Mouse (Mus musculus): ENCODE results near the gene Pde4dip. TPM values are rescaled to one million over a fixed set of nuclear protein-coding genes. Genes with fewer than 3 reads are reported as not detected.

Pde4dip gene
- total RNA-seq, 2 experiments from 2014 or later, result 1,617 to 1,852 TPM

DNA sequence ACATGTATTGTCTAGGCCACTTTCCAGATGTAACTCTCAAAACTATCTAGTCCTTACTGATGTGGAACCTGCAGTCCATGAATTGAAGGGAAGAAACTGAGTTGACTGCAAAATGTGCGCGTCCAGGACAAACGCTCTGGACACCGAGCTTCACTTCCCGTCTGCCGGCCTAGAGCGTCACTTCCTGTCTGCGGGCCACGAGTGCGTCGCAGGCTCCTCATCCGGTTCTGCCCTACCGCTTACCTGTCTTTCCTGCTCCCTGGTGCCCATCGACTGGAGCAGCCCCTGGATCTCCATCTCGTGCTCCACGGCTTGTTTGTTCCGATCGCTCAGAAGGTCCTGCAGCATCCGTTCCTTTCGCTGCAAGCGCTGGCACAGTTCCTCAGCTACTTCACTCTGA, 136.9 kb downstream of the Pde4dip start:
- DNase-seq, result peak in 1 of 2 experiments; percentile 9

DNA sequence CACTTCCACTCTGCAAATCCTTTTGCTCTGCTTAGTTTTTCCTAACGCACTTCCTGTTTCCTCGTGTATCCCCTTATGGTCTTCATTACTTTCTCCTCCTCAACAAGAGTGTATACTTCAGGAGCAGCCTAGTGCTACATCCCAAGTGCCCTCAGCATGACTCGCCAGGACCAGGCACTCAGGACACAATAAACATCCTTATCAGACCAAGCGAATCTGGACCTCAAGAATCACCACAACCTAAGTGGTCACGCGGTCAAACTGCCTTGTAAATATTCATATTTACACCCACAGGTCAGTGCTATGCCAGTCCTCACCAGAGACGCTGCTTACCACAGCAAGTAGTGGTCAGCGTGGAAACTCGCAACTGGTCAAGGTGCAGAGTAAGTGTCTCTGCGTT, 139.7 kb downstream of the Pde4dip start:
- DNase-seq, result no peak

DNA sequence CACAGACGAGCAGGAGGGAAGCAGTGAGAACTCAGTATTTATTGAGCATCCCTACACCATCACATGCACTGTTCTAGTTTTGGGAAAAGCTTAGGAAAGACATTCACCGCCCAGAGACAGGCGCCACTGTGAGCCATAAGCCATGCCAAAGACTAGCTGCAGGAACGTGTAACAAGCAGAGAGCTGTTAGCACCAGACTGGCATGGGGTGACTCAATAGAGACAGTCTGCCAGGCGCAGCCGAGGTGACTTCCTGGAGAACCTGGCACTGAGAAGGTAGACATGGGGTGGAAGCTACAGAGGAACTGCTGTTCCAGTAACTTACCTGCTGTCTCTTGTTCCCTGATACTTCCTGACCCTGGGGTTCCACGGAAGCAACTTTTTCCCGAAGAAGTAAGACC, 145.7 kb downstream of the Pde4dip start:
- DNase-seq, result no peak

DNA sequence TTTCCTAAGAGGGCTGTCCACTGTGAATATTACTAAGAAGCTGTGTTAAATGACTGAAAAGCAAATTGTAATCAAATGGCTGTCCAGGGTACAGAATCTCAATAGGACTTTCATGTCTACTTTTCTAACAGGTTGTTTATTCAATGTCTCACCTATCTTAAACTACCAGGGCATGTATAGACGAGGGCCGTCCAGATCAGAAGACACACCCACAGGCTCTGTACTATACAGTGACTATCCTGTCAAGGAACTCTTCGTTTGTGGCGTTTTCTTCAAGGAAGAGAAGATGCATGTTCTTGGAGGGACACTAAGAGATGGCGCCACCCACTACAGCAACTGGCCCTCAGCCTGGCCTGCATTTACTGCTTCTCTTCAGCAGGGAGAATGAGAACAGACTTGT, 152.9 kb downstream of the Pde4dip start:
- DNase-seq, result no peak

DNA sequence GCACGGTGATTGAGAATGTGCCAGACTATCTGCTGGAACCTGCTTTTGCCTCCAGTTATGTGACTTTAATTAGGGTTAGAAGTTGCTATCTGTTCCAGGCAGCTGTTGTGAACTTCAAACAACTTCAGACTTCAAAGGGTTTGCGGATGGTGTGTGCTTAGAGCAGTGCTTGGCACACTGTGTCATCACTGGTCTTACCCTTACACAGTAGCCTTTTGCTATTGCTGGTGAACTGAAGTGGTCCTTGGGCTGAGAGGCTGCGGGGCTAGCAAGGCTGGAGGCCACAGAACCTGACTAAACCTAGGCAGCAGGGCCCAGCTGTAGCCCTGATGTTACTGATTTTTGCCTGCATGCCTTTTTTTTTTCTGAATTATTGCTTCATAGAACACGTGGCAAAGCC, 154.2 kb downstream of the Pde4dip start:
- no peak for DNase-seq

DNA sequence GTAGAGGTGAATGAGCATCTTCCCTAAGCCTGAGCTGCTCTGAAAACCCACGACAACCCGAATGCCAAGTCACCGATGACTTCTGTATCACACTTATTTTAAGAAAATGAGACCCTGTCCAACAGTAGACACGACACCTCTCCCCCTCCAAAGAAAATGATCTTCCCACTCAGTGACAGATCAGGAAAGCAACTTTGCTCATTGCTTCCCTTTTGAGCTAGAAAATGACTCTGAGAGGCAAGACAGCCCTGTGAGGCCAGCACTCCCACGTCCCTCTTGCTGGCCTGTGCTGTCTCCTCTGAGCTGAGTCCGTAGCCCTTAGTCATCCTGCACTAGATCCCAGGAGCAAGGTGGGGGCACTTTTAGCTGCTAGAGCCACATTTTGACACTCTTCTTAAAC, 155.9 kb downstream of the Pde4dip start:
- no peak for DNase-seq

DNA sequence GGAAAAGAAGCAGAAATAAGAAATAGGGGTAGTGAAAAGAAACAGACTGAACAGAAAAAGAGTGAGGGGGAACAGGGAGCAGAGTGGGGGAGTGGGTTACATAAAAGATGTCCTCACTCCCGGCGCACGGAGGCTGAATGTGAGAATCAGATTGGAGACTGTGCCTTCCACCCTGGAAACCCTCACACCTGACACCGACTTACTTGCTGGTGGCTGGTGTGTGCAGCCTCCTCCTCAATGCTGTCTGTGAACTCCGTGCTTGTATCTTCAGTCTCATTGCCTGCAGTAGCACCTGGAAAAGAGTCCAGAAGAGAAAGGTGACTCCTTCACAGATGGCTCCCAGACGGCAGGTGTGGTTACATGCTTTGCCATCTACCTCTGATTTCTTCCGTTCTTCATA, 157.9 kb downstream of the Pde4dip start:
- DNase-seq, result no peak

DNA sequence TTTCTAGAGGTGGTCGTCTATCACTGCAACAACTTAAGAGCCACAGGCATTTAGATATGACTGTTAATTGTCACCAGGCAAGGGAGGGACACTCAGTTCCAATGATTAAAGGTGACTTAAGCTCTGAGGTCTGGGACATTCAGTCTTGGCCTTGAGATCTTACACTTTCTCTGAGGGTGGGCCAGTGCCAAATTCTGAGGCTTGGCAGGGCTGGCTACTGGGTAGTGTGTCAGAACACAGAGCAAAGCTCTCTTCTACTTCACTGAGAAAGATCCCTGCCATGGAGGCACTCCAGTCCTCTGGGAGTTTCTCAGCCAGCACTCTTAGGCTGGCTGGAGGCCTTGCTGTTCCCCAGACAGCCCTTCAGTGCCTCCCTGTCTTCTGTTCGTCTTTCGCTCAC, 158.4 kb downstream of the Pde4dip start:
- peak; percentile 39 to 65 for DNase-seq

DNA sequence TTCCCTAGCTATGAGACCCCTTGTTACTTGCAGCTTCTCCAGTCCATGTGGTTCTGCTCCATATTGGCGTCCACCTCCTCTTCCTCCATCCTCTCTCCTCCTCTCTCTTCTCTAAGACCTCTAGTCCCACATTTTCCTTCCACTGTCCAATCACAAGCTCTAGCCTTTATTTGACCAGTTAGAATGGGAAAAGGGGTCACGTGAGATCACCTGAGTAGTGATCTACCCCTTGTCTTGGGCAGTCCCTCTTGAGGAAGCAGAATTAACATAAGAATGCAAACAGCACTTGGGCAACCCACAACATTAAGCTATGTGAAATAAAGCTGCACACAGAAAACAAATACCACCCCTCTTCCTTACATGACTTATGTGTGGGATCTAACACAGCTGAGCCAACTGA, 160.7 kb downstream of the Pde4dip start:
- no peak for DNase-seq

DNA sequence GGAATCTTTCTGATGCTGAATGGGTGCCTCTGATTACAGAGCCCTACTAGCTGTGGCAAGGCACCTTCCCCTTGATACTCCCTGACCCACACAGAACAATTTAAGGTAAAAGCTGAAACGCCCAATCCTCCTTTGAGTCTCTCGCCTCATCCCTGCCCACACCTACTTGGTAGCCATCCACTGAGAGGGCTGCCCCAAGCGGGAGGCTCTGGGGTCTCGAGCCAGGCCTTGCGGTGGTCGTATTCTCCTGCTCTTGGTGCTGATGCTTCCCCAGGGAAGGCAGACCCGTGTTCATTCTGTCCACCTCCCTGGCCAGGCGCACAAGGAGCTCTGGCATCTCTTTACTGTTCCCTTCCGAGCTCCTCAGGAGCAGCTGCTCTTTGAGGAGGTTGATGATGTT, 169.4 kb downstream of the Pde4dip start:
- DNase-seq, result no peak

DNA sequence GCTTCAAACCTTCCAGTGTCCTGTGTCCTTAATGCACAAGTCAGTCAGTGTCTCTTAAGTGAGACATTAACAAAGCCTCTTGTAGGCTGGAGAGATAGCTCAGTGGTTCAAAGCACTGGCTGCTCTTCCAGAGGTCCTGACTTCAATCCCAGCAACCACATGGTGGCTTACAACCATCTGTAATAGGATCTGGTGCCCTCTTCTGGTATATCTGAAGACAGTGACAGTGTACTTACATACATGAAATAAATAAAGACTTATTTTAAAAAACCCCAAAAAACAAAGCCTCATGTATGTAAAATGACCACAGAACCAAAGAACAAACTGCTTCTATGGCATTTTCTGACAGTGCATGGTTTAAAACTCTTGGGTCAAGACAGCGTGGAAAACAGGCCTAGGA, 172.6 kb downstream of the Pde4dip start:
- DNase-seq, result no peak

DNA sequence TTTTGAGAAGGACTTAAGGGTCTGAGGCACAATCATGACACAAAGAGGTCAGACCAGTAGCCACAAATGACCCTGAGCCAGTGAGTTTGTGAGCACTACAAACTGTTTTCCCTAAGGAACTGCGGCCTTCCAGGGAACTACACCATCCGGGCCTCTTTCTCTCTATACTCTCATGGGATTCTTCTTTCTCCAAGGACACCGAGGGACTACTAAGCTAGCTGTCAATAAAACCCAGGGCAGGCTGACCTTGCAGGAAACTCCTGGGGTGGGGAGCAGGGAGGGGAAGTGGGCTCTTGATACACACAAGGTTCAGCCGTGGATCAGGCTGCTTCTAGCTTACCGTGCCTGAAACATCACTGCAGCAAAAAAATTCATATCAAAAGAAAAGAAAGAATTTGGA, 177.6 kb downstream of the Pde4dip start:
- DNase-seq, result no peak

DNA sequence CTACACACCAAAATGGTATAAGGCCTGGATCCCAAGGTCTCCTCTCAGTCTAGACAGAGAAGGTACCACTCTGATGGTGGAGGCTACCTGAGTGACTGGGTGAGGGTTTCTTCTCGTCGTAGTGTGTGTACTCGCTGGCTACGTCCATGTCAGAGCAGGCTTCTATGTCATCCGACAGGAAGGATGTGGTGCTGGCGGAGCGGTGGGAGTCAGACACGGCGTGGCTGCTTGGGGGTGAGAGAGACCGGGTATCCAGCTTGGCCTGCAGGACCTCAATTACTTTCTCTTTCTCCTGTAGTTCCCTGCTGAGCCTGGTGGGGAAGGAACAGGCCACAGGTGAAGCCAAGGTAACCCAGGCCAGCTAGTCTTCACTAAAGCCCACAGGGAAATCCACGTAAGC, 178.4 kb downstream of the Pde4dip start:
- no peak for DNase-seq

DNA sequence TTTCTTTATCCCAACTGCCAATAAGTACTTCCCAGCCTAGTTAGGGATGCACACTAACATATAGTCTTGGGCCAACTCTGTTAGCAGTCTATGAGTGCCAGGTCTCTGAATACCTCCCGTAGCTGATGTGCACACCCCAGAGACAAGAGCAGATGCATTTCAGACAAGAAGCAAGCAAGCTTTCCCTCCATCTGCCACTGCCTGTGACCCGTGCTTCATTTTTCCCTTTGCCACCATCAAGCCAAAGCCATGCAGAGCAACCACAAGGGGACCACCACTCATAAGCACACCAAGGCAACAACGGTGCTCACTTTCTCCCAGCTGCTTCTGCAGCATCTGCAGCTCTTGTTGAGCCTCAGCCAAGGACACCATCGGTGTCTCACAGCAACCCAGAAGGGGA, 181.9 kb downstream of the Pde4dip start:
- DNase-seq, result no peak

DNA sequence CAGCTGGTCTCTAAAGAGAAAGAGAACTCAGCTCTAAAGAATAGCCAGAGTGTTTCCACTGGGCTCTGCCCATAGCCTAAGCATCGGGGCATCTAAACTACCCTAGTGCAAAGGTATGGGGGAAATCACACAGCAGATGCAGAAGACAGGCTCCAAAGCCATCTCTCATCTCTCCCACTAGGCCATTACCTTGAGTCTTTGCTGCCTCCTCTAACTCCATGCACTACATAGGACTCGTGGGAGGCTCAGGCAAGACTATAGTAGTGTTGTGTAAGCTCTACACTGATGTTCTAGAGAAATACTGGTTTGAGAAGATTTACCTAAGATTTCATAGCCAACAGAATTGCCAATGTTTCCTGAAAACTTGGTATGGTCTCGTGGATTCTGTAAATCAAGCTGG, 183.0 kb downstream of the Pde4dip start:
- DNase-seq, result no peak

DNA sequence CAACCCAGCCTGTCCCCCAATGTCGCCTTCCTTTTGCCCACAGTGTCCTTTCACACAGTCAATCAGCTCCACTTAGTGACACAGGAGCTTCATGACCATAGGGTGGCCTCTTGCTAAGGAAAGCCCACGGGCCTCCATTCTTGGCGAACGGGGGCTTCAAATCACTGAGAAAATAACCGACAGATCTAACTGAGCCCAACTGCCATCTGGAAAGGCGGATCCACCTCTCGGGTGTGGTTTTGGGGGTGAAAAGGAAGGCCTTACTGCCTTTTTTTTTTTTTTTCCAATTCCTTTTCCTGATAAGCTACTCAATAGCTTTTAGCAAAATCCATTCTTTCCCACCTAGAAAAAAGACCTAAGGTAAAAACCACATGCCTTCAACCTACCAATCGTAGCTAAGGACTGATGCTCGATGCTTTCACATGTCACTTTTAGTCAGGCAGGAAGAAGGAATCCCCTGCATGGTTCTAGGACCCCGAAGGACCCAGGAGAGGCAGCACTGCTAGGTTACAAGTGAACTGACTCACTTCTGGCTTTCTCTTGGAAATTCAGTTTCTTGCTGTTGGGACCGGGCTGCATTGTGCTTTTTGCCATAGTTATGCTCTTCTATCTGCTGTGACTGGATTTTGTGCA, 185.9 kb downstream of the Pde4dip start:
- DNase-seq, result no peak

DNA sequence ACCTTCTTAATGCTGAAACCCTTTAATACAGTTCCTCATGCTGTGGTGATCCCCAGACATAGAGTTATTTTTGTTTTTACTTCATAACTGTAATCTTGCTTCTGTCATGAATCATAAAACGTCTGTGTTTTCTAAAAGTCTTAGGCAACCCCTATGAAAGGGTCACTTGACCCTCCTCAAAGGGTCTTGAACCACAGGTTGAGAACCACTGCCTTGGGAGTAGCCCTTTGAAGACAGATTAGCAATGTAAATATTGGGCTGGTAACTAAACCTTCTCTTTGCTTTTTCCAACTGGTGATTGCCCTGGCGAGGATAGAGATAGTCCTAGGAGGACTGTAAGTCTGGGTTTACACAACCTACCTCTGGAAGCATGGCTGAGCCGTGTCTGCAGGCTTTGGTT, 187.3 kb downstream of the Pde4dip start:
- no peak for DNase-seq

DNA sequence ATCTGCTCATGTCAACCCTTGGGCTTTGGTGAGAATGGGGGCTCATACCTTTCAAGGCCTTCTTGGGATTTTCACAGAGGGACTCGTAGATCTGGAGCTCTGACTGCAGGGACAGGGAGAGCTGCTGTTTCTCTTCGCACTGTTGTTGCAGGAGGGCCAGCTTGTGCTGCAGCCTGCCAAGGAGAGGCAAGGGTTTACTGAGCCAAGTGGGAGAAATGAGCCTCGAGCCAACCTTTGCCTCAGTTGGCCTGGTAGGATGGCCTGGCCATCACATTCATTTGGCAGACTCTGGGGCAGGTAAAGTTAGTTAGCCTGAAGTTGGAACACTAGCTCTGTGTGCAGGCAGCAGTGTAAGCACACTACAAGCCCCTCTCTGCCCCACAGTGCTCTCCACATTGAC, 189.4 kb downstream of the Pde4dip start:
- DNase-seq, result peak in 1 of 2 experiments; percentile 46

DNA sequence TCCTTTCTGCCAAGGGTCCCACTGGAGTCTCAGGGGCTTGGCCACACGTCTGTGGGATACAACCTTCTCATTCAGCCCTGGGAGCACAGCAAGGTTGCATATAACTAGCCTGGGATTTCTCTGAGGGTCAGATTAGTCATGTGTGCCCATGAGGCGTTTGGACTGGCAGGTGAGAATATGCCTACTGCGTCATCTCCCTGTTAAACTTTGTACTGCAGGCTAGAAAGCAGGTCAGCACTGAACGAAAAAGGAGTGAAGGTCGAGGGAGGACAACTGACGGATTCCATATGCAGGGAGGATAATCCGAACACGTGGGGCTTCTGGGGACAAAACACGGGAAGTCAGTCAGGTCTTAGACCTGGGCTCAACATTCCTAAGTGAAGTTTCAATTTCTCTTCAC, 191.2 kb downstream of the Pde4dip start:
- no peak for DNase-seq

DNA sequence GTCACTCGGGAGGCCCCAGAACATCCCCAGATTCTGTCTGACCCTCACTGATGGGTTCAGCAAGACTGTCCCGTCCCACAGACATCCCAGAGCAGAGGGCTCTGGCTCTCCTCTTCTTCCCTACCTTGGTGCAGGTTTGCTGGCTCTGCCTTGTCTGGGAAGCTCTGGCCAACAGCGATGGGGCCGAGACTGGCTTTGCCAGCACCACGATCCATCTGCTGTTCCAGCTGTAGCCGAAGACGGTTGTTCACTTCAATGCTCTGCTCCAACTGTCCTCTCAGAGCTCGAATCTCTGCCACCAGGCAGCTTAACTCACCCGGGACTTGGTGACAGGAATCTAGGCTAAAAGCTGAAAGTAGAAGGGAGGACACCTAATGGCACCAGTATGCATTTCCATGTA, 191.6 kb downstream of the Pde4dip start:
- DNase-seq, result no peak

DNA sequence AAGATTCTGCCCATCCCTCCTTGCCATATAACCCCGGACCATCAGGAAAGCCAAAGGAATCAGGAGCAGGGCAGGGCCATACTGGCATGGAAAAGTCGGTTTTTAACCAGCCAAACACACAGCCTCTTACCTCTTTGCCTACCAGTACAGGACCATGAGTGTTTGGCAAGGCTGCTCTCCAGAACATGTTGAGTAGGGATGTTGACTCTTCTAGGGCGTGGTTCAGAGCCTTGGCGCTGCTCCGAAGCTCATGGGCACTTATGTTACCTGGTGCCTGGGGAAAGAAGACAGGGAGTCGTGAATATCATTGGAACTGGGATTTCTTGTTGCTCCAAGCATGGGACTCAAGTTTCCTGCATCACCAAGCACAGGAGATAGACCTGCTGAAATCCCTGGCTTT, 194.7 kb downstream of the Pde4dip start:
- DNase-seq, result no peak

DNA sequence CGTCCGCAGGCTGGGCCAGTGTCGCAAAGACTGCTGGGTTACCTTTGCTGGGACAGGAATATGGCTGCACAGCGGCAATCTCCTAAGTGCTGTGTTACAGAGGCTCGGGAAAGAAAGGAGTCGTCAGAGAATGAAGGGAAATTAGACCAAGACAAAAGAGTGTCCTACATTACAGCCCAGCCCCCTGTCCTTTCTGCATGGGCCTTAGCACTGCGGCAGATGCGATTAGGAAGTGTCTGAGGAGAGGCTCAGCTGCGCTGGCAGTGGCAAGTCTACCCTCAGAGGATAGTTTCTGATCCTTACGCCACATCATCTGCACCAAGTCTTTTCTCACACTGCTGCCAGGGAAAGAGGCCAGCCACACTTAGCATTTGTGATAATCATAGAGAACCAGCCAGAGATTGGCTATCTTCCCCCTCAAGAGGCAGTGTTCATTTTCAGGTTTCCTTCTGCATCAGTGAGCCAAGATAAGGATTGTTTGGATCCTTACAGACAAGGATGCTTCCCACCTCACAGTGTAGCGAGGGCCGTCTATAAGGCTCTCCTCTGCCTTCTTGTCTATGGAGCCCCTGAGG, 197.0 kb downstream of the Pde4dip start:
- no peak for DNase-seq

DNA sequence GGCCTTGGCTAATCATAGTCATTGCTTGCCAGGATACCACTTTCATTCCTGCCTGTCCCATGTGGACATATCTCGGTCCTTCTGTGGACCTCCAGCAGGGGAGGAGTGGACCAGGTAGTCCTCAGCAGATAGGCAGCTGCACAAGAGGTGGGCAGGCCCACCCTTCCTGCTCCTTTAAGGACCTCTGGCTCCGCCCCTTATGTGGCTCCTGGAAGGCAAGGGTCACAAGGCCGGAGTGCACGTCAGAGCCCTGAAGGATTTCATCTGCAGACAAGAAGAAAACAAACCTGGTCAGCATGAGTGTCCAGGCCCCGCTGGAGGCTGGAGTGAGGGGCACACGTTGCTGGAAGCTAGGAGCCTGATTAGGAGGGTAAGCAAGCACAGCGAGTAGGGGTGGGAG, 197.9 kb downstream of the Pde4dip start:
- no peak for DNase-seq

DNA sequence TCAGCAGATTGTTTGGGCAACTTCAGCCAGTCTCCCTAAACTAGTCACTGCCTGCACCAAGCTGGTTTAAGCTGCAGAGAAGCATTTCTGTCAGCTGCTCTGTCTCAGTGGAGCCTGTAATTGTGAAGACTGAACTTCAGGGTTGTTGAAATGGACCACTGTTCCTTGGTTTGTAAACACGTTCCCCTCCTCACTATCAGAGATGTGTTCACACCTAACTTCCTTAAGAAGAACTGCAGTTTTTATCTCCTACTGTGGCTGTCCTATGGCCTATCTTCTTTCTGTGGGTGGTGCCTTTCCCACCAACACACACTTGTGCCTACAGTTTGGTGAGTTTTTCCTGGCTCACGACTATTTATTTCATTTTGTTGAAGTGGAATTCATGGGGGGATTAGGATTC, 199.2 kb downstream of the Pde4dip start:
- DNase-seq, result no peak

Data from heart, adult 18-20 months (tissue).